Comparison of ENCODE assay signal across 24 mouse cellular contexts in genomic region chr13:4400831-4401230, GRCm38 (mm10). TPM values are rescaled to one million over a fixed set of nuclear protein-coding genes. Genes with fewer than 3 reads are reported as not detected.
"Had no signal": no experiment of that assay in that cellular context is flagged by ENCODE, and none has a peak within 500 bp of the region (broad histone marks: within the 10 kb centered on the region; RNA-seq: fewer than 3 reads in every experiment).

No protein-coding gene starts in this region.

- H3K27ac ChIP-seq: midbrain, embryonic 10.5 days; midbrain, embryonic 12.5 days; midbrain, embryonic 15.5 days; neural tube, embryonic 12.5 days; stomach, embryonic 15.5 days; stomach, postnatal 0 days had no signal

- ATAC-seq: midbrain, embryonic 15.5 days had no signal

- H3K36me3 ChIP-seq: midbrain, embryonic 10.5 days; midbrain, embryonic 12.5 days; midbrain, embryonic 15.5 days; neural tube, embryonic 12.5 days; stomach, embryonic 15.5 days had no signal

- H3K4me1 ChIP-seq: midbrain, embryonic 10.5 days; midbrain, embryonic 12.5 days; midbrain, embryonic 15.5 days; neural tube, embryonic 12.5 days; stomach, embryonic 15.5 days had no signal

- H3K4me2 ChIP-seq: lung, embryonic 14.5 days; midbrain, embryonic 12.5 days; midbrain, embryonic 15.5 days; neural tube, embryonic 12.5 days; stomach, embryonic 15.5 days had no signal

- DNase-seq: lung, adult 18-20 months; lung, embryonic 14.5 days; lung, postnatal 10 days; lung, postnatal 4 days; right cerebral cortex, postnatal 14 days; thymus, adult 2 months; thymus, postnatal 25 days; thymus, postnatal 4 days had no signal

- H3K27me3 ChIP-seq: midbrain, embryonic 12.5 days; midbrain, embryonic 15.5 days; neural tube, embryonic 12.5 days; stomach, embryonic 15.5 days had no signal

- H3K9ac ChIP-seq: lung, embryonic 14.5 days; midbrain, embryonic 12.5 days; midbrain, embryonic 15.5 days; neural tube, embryonic 12.5 days; stomach, embryonic 15.5 days had no signal

- H3K4me3 ChIP-seq: midbrain, embryonic 10.5 days; midbrain, embryonic 12.5 days; midbrain, embryonic 15.5 days; neural tube, embryonic 12.5 days; stomach, embryonic 15.5 days had no signal

- H3K9me3 ChIP-seq: midbrain, embryonic 15.5 days; neural tube, embryonic 12.5 days; stomach, embryonic 15.5 days had no signal

RNA-seq across cellular contexts. Expression of gene Akr1c6, which starts 33.3 kb away (rescaled TPM):
- total RNA-seq: megakaryocyte, adult 5-6 weeks; megakaryocyte-erythroid progenitor cell, adult 5-6 weeks; midbrain, postnatal 0 days; monocyte, adult 5-6 weeks; neutrophil, adult 5-6 weeks had no signal
- polyA plus RNA-seq: lung, embryonic 14.5 days; lung, embryonic 16.5 days; midbrain, embryonic 10.5 days; midbrain, embryonic 12.5 days; midbrain, embryonic 15.5 days; midbrain, postnatal 0 days; neural tube, embryonic 12.5 days; neural tube, embryonic 14.5 days; spleen, adult 2 months; stomach, postnatal 0 days; testis, adult 2 months; thymus, adult 2 months; urinary bladder, adult 2 months had no signal
